Mouse (Mus musculus) regulatory T cell (primary cell): Measurements from ENCODE around the gene Myd88.
"Not testable (repeated sequence)": the region's sequence is repeated elsewhere in the genome, so short reads cannot be mapped to it uniquely, and the experiment has no call there.

ENCODE experiments used
- in situ Hi-C: fragments of 300-600 bp; cut with MboI, MseI; formaldehyde crosslinking; loops from one replicate; pipeline ENCODE4 v1.15.1; 2025; ENCODE audit warnings: high pct_unique_total_duplicates

Gene Myd88

DNA sequence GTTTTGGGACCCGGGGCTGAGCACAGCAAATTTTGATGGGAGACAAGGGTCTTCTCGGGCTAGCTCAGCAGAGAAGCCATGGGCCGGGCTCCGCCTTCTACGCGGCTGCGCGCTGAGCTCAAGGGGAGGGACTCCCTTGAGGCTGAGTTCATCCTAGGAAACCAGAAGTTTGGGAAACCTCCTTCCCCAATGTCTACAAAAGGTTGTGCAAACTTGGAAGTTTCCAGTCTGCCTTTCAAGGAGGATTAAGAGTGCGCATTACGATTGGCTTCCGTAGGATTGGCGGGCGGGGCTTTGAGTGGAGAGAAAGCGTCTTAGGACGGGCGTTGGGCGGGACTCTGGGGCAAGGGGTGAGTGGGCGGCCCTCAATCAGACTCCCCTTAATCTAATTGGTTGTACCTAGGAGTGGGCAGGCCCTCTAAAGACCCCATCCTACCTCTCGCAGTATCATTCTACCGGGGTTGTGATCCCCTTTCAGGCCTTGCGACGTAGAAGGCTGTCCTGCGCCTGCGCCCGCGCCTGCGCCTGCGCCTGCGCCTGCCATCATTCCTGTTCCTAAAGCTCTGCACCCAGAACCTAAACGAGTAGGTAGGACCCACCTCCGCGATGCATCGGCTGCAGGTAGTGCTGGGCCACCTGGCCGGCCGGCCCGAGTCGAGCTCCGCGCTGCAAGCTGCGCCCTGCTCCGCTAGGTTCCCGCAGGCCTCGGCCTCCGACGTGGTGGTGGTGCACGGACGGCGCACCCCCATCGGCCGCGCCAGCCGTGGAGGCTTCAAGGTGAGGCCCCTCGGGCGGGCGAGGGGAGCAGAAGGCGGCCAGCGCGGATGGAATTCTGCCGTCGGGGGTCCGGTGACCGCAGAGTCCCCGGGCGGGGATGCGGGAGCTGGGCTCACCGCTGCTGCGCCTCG lies at the start of gene Myd88:
Gene Myd88 (minus strand): TSS at position 503 of the 908 bp plus-strand sequence.
- in situ Hi-C loops: loop anchor here (10.0 kb wide), 1 partner anchor 416 kb away; the partner anchor contains the start of gene Ctdspl

DNA sequence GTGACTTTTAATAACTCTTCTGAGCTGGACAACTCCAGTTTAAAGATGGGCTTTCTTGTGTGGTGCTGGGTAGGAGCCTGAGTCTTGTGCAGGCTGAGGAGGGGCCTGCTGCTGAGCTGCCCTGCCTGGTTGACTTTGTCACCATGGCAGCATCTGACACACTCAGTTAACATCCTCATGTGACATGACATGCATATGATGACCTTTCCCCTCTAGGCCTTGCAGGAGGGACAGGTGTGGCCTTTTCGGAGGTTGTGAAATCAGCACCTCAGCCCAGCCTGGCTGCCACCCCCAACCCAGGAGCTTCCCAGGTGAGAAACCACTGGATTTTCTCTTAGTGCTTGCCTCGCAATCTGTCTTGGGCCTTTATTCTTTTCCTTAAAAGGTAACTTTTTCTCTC lies 49.0 kb upstream of the Myd88 start:
- in situ Hi-C loops: no loop called here

DNA sequence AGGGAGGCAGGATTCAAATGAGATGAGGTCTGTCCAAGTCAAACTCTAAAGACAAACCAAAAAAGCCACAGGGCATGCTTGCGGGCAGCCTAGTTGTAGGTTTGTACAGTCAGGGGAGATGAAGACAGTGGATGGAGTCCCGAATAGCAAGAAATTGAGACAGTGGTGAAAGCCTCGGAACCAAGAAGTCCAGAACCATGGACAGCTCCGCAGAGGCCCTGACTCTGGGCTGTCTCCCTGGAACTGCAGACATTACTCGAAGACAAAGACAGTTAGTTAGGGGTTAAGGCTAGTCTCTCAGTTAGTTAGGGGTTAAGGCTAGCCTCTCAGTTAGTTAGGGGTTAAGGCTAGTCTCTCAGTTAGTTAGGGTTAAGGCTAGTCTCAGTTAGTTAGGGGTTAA lies 47.7 kb upstream of the Myd88 start:
- in situ Hi-C loops: no loop called here

DNA sequence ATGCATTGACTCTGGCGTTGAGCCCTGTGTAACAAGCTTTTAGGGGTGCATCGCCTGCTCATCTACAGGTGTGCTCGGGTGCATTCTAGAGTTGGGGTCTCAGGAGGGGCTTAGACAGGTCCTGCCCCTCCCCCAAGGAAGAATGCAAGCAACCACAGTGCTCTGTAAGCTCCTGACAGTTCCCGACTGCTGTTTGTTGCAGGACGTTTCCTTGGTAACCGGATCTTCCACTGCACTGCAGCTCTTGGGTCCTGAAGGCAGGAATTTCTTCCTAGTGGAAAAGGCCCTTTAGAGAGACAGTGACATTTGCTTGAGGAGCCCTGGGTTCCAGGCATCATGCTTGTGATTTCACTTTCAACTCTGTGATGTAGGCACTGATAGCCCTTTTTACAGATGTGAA lies 41.4 kb upstream of the Myd88 start:
- in situ Hi-C loops: no loop called here

DNA sequence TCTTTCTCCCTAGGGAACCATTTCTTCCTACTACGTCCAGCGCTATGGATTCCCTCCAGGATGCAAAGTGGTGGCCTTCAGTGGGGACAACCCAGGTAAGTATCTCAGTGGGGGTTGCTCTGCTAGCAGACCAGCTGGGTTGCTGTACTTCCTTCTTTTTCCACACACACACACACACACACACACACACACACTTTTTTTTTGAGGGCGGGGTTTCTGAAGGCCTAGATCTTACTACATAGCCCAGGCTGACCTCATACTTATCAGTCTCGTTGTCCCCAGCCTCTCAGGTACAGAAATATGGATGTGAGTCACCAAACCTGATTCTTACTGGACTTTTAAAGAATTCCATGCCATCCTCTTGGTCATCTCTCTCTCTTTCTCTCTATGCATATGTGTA lies 37.0 kb upstream of the Myd88 start:
- in situ Hi-C loops: no loop called here

DNA sequence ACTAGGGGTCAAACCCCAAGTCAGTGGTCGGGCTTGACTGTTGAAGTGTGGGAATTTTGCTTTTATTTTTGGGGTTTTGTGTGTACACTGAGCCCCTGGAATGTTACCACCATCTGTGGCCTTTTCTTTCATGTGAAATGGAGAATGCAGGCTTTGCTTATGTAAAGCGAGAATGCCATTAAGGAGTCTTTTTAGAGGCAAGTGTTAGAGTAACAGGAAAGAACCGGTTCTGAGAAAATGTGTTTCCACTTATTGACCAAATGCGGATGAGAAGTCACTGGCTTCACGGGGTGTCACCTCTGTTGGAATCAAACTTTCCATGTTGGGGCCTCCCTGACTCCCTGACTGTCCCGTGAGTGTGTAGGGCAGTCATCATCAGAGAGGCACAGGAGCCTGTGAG lies 34.3 kb upstream of the Myd88 start:
- in situ Hi-C loops: no loop called here

DNA sequence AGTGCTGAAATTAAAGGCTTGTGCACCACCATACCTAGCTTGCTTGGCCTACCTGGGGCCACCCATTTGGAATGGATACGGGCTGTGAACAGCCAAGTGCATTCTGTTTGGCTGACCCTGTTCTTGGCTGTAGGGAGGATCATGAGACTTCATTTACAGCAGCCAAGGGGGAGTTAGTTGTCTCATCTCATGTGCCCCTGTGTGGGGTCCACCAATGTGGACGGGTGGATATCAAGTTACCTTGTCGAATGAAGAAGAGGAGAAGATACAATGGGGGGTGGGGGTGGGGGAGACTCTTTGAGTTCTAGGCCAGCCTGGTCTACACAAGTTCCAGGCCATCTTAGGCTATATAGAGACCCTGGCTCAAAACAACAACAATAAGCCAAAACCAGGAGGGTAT lies 33.8 kb upstream of the Myd88 start:
- in situ Hi-C loops: no loop called here

DNA sequence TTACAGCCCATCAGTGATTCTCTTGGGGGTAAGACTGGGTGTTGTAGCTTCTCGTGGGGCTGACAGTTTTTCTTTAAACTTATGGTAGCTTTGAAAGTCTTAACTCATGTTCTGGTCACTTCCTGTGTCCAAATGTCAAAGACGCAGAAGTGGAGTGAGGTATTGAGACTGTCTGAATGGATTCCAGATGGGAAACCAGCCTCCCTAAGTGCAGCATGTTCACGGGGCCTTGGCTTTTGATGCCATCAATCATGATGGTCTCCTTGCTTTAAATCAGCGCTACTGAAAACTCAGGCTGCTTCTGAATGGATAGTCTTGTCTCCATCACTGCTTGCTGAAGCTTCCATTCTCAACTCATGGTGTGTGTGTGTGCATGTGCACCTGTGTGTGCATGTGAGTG lies 30.0 kb upstream of the Myd88 start:
- in situ Hi-C loops: no loop called here

DNA sequence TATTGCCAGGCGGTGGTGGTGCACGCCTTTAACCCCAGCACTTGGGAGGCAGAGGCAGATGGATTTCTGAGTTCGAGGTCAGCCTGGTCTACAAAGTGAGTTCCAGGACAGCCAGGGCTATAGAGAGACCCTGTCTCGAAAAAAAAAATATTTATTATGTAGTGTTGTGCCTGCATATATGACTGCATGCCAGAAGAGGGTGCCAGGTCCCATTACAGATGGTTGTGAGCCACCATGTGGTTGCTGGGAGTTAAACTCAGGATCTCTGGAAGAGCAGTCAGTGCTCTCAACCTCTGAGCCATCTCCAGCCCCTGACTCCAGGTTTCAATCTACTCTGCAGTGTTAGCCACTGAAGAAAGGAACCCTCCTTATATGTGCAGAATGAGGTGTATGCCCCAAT lies 29.6 kb upstream of the Myd88 start:
- in situ Hi-C loops: not testable (repeated sequence)

DNA sequence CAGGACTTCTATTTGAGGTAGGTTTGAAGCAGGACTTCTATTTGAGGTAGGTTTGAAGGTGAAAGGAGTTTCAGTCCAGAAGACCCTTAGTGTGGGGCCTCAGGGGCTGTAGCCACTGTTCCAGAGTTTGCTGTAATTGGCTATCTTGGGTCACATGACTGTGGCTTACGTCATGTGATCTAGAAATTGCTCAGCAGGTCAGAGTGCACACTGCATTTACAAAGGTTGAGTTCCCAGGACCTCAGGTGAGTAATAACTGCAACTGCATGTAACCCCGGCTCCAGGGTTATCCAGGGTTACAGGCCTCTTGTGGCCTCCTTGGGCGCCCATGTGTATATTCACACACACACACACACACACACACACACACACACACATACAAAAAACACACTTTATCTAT lies 27.2 kb upstream of the Myd88 start:
- in situ Hi-C loops: no loop called here

DNA sequence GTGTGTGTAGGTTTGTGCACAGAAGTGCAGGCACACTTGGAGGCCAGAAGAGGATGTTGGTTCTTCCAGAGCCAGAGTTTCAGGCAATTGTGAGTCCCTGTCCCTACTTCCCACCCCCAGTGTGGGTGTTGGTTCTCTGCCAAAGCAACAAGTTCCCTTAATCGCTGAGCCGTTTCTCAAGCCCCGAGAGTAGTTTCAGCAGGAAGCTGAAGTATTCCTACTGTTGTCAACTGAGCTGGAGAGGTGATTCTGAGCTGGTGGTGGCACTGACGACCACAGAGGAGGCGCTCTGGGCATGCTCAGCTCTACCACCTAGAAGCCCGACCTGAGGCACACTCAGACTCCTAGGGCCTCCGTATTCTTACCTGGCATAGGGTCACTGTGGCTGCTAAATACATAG lies 24.1 kb upstream of the Myd88 start, which contains the start of gene Slc22a14:
Gene Slc22a14 (minus strand): TSS at position 270 of the 400 bp plus-strand sequence.
- in situ Hi-C loops: no loop called here

DNA sequence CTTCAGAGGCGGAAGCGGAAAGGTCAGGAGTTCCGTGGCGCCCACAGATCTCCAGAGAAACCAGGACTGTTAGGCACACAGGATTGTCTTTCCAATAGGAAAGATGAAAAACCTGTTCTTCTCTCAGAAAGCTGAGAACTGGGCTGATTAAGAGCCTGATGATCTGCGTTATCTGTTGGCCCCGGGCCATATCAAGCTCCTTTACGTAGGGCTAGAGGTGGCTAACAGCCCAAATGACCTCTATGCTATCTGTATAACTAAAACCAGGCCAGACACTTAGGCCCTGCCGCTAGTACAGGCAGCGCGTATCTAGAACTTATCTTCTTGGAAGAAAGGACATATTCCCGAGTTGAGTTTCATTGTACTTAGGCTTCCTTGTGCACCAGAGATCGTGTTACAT lies 22.0 kb upstream of the Myd88 start:
- in situ Hi-C loops: no loop called here

DNA sequence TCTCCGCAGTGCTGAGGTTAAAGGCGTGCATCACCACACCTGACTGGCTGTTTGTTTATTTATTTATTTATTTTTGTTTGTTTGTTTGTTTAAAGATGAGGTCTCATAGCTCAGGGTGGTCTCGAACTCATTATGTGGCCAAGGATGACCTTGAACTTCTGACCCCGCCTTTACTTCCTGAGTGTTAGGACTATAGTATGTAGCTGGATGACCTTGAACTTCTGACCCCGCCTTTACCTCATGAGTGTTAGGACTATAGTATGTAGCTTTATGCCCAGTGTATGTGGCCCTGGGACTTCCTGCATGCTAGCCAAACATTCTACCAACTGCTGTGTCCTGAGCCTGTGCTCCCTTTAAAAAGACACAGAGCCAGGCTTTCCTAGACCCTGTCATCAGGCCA lies 20.2 kb upstream of the Myd88 start:
- in situ Hi-C loops: no loop called here

DNA sequence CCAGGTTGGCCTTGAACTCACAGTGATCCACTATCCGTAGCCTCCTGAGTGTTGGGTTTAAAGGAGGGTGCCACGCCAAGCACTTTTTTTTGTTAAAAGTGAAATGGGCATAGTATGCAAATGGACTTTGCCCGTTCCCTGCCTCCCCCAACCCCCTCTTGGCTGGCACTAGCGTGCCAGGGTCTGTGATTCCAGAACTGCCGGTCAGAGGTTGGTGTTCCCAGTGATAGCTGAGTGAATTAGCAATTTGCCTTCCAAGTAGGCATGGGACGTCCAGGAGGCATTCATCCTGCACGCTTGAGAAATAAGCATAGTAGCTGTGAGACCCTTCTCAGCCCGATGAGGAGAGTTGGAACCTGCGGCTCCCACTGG lies 16.8 kb upstream of the Myd88 start:
- in situ Hi-C loops: loop anchor here (5.0 kb wide), 1 partner anchor 41 kb away; no protein-coding TSS in a partner anchor

DNA sequence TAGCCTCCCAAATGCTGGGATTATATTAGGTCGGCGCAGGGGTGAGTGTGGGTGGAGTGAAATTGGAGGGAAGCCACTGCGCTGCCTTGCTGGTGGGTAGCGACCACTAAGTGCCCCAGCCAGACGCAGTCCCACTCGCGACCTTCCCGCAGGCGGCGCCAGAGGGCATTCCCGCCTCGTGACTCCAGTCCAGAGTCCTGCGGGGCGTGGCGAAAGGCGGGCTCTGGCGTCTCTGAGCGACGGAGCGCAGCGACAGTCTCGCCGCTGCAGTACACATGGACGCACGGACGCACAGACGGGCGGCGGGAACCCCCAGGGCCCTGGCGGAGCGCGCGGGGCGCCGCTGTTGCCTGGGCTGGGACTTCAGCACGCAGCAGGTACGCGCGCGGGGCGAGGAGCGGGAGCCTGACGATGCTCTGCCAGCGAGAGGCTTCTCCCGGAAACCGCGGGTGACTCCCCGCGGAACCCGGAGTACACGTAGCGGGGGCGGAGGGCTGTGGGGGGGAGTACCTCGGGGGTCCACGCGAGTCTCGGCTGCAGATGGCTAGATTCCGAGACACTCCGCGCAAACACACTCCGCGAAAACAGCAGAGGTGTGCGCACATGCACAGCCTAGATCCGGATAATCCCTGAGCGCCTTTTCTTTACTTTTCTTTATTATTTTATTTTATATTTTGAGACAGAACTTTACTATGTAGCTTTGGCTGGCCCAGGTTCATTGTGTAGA lies 16.3 kb upstream of the Myd88 start, which contains the start of gene Xylb:
Gene Xylb (plus strand): TSS at position 51 of the 727 bp plus-strand sequence.
- in situ Hi-C loops: loop anchor here (5.0 kb wide), 1 partner anchor 40 kb away; no protein-coding TSS in a partner anchor

DNA sequence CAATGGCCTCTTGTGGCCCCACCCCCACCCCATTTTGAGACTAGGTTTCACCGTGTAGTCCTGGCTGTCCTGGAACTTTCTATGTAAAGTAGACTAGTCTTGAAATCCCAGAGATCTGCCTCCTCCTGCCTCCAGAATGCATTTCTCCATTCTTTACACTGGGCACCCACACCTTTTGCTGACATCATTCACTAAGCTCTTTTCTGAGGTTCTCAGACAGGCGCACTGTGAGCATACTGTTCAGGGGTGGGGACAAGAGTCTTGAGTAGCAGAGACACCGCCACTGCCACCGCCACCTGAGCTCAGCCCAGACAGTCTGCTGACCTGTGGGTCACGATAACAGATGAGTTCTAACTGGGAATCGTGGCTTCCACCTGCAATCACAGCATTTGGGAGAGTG lies 14.7 kb upstream of the Myd88 start:
- in situ Hi-C loops: loop anchor here (5.0 kb wide), 1 partner anchor 39 kb away; no protein-coding TSS in a partner anchor

DNA sequence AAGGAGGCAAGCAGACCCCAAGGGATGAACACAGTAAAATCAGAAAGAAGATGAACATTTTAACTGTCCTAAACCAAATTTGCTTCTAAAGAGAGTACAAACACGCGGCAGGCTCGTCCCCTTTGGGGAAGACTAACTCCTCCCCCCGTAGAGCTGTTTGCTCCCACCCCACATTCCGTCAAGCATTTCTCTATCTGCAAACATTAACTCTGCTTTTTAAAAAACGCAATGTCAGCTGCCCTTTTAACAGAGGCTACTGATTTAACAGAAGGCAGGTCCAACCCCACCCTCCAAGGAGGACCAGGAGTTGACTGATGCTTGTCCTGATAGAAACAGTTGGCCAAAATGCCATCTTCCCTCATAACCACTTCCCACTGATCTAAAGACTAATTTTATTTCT lies 12.7 kb upstream of the Myd88 start:
- in situ Hi-C loops: no loop called here

DNA sequence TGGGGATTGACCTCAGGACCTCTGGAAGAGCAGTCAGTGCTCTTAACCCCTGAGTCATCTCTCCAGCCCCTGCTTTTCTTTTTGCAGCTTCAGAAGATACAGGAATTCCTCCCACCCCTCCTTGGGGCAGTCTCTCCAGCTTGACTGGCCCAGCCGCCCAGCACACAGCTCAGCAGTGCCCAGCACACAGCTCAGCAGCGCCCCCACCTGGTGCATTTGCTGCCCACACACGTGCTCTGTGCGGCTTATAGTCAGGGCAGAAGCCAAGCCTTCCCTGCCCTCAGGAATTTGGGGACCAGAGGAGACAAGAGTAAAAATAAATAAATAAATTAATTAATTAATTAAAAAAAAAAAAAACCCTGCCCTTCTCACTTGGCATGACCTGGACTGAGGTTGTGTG lies 10.8 kb upstream of the Myd88 start:
- in situ Hi-C loops: no loop called here

DNA sequence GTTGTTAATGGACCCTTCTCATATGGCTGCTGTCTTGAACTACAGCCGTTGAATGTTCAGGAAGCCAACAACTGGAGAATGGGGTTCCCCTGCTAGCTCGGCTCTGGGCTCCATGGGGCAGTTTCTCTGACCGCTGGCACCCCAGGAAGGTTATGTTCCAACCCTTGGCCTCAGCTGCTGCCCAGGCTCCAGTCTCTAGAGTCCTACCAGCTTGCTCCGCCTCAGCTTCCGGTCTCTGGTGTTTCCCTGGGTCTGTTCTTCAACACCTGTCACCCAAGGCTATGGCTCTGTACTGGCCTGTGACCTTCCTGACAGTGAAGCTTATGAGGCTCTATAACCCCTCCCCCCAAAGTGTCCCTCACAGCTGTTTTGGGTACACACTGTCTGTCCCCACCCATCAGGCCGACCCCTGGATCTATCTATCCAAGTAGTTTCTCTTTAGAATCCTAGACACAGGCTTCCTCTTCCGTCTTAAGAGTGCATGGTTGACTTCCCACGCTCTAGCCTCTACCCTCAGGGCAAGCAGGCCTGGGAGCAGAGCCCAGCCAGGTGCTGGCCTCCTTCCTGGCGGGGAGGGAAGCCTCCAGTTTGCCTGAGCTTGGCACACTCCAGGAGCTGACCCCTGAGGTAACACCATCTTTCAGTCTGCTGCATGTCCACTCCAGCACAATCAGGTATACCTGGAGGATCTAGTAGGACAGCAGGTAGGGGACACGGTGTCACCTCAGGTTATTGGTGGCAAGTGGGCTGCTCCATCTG lies 9.9 kb upstream of the Myd88 start:
- in situ Hi-C loops: no loop called here

DNA sequence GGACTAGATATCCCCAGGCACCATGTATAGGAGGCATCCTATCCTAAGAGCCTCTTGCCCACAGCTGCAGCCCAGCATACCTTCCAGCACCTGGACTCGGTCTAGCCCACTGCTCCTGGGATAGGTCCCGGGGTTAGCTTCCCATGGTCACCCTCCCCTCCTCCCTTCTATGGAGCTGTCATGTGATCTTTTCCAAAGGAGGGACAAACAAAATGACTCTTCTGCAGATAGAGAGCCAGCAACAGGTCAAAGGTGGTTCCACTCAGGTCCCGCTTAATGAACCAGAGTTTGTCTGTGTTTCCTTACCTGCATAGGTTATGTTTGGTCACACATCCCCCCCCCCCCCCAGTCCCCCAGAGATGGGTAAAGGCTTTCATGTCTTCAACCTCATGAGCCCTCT lies 9.3 kb upstream of the Myd88 start:
- in situ Hi-C loops: no loop called here

DNA sequence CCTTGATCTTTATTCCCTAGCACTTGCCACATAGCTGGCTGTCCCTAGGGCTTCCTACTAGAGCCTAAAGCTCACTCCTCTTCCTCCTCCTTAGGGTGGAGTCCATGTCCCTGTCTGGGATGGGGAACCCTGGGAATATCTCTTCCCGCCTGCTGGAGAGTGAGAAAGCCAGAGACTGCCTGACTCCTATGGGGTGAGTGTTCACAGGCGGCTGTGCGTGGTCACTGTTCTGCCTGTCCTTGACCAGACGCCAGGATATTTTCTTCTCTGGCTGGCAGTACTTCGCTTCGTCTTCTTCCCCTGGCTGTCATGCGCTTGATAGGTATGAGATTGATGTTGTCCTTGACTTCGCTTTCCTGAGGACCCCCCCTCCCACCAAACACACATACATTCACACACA lies 5.2 kb upstream of the Myd88 start:
- in situ Hi-C loops: loop anchor here (5.0 to 10.0 kb wide), 3 partner anchors 101 to 422 kb away; partner anchors contain the start of gene Ctdspl

DNA sequence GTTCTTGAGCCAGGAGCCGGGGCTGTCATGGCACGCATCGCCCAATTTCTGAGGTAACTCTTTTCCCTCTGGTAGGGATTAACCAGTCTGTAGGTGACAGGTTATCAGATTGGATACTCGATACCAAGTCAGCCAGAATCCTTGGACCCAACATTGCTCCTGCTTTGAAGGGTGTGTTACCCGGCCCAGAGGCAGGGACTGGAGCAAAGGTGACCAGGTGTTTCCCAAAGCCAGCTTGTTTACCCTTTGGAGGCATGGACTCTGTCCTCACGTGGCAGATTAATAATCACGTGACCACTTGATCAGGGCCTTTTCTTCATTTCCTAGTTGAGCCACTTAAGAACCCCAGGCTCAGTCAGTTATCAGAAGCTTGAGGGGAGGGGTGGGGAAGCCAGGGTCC lies 1.5 kb upstream of the Myd88 start:
- in situ Hi-C loops: loop anchor here (10.0 kb wide), 1 partner anchor 418 kb away; the partner anchor contains the start of gene Ctdspl
